ENCODE assay signal across 11 mouse cellular contexts in genomic region chr10:77180110-77180509, GRCm38 (mm10).
"Had no signal": no experiment of that assay in that cellular context is flagged by ENCODE, and none has a peak within 500 bp of the region (broad histone marks: within the 10 kb centered on the region; RNA-seq: fewer than 3 reads in every experiment).

No protein-coding gene starts in this region.

- ATAC-seq: liver, postnatal 0 days; lung, postnatal 0 days; midbrain, embryonic 13.5 days; midbrain, embryonic 15.5 days had no signal

- DNase-seq: liver, postnatal 0 days; lung, adult 2 months; lung, postnatal 14 days; lung, postnatal 36 days; right cerebral cortex, postnatal 14 days; thymus, adult 2 months; thymus, postnatal 25 days; thymus, postnatal 4 days had no signal
